Mouse (Mus musculus): ENCODE data around the gene Adcy1. TPM values are rescaled to one million over a fixed set of nuclear protein-coding genes. Genes with fewer than 3 reads are reported as not detected.

Gene Adcy1
- polyA plus RNA-seq, 1 experiment from 2014 or later, result 2.0 TPM

DNA sequence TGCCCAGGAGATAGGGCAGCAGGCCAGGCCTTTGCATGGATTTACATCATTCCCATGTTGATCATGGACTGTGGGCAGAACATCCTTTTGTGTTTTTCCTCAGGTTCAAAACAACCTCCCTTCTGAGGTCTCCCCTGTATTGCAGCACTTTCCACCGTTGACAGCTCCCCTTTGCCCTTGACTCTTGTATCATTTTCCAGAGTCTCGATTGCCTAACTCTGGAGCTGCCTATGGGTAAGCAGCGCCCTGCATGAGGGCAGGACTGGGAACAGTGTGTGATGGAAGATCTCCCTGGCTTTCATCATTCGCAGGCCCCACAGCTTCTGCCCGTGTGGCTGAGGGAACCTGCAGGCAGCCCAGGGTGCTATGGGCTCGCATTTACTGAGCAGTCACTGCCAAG lies 129.4 kb downstream of the Adcy1 start:
- Histone ChIP-seq H3K36me3 (ENCODE audit: control insufficient read depth, insufficient read depth, low read length) (no peaks in the 10 kb centered on the region), H3K27me3 (ENCODE audit: control insufficient read depth, insufficient read depth, low read length) (no peaks in the 10 kb centered on the region), H3K4me1 (ENCODE audit: control insufficient read depth, insufficient read depth, low read length) (peaks cover under 1% of the 10 kb centered on the region; the same call in 1 of the 2 replicates), H3K9me3 (ENCODE audit: control insufficient read depth, low read length) (no peaks in the 10 kb centered on the region), H3K27ac (ENCODE audit: low read depth, low read length) (no peak overlapping the region), H3K4me3 (ENCODE audit: low read depth, low read length) (no peak overlapping the region), H3K9ac (ENCODE audit: low read length) (no peak overlapping the region), H3K4me2 (ENCODE audit: low read depth) (no peak overlapping the region)
- WGBS, result 68% methylated on average over 6 of the region's 6 CpGs
- DNase-seq (ENCODE audit: low spot score), result no peak
- ATAC-seq (ENCODE audit: insufficient read depth, low FRiP score, low TSS enrichment), result no peak

DNA sequence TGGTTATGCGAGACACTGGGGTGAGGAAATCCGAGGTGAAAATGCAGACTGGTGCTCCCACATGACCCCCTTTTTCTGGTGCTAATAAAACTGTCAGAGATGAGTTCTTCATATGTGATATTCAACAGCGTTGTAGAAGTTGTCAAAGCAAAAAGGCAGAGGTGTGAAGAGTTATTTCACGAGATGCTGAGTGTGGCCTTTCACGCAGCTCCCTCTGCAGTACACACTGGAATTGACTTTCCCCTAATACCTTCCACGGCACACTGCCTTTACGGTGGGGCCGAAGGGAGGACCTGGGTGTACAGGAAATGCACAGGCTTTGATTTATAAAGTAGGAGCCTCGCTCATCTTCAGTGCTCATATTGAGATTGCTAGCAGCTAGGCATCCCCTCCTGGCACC lies 129.8 kb downstream of the Adcy1 start:
- Histone ChIP-seq H3K4me3 (ENCODE audit: low read depth, low read length) (no peak overlapping the region), H3K36me3 (ENCODE audit: control insufficient read depth, insufficient read depth, low read length) (no peaks in the 10 kb centered on the region), H3K9me3 (ENCODE audit: control insufficient read depth, low read length) (no peaks in the 10 kb centered on the region), H3K4me1 (ENCODE audit: control insufficient read depth, insufficient read depth, low read length) (peaks cover 2% of the 10 kb centered on the region; the same call in 1 of the 2 replicates), H3K27ac (ENCODE audit: low read depth, low read length) (no peak overlapping the region), H3K9ac (ENCODE audit: low read length) (no peak overlapping the region), H3K27me3 (ENCODE audit: control insufficient read depth, insufficient read depth, low read length) (no peaks in the 10 kb centered on the region), H3K4me2 (ENCODE audit: low read depth) (no peak overlapping the region)
- no peak for ATAC-seq (ENCODE audit: insufficient read depth, low FRiP score, low TSS enrichment)
- DNase-seq (ENCODE audit: low spot score), result no peak
- 73% methylated on average over 9 of the region's 9 CpGs for WGBS

DNA sequence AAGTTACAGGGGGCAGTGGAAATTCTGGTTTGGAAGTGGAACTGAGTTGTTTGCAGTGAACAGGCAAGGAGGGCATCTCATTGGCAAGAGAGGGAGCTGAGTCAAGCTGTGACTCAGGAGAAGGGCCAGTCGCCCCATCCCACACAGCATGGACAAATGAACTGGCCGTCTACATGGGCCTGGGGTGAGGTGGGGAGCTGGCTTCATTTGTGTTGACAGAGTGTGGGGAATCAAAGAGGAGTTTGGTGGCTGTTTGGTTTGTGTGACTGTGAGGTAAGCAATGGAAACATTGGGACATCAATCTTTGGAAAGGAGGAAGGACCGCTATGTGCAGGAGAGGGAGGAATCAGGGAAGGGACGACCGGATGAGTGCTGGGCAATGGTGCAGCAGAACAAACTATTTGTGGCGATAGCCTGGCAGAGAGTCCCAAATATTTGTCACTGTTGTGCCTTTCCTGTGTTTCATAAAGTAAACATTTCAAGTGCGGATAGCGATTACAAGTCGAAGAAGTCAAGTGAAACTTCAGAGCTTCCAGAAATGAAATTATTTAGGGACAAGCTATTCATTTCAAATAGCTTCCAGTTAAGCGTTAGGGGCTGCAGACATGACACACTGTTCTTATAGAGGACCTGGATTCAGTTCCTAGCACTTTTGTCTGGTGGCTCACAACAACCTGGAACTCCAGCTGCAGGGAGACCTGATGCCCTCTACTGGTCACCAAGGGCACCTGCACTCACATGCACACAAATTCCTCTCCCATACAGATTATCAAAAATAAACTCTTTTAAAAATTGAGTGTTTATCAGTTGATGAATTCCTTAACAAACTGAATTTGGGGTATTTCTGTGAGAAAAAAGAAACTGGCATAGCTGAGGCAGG lies 131.4 kb downstream of the Adcy1 start:
- no peaks in the 10 kb centered on the region for H3K36me3 ChIP-seq (ENCODE audit: control insufficient read depth, insufficient read depth, low read length)
- H3K9me3 ChIP-seq (ENCODE audit: control insufficient read depth, low read length), result no peaks in the 10 kb centered on the region
- H3K9ac ChIP-seq (ENCODE audit: low read length), result no peak overlapping the region
- no peaks in the 10 kb centered on the region for H3K27me3 ChIP-seq (ENCODE audit: control insufficient read depth, insufficient read depth, low read length)
- no peak overlapping the region for H3K4me2 ChIP-seq (ENCODE audit: low read depth)
- no peak overlapping the region for H3K27ac ChIP-seq (ENCODE audit: low read depth, low read length)
- ATAC-seq (ENCODE audit: insufficient read depth, low FRiP score, low TSS enrichment), result no peak
- H3K4me1 ChIP-seq (ENCODE audit: control insufficient read depth, insufficient read depth, low read length), result peaks cover 2% of the 10 kb centered on the region; the same call in 1 of the 2 replicates
- WGBS, result 94% methylated on average over 10 of the region's 10 CpGs
- H3K4me3 ChIP-seq (ENCODE audit: low read depth, low read length), result no peak overlapping the region
- no peak for DNase-seq (ENCODE audit: low spot score)

DNA sequence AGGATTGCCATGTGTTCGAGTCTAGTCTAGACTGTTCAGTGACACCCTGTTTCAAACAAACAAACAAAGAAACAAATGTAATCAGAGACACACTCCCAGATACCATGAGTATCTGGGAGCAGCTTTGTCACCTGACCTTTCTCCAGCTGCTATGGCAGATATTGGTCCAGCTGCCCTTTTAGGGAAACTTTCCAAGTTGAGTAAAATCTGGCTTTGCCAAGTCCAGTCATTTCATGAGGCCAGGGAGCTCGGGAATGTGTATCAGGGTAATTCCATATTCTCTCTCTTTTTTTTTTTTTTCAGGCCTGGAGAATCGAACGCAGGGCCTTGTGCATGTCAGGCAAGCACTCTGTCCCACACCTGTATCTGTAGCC lies 132.0 kb downstream of the Adcy1 start:
- WGBS, result 91% methylated on average over 4 of the region's 4 CpGs
- H3K9me3 ChIP-seq (ENCODE audit: control insufficient read depth, low read length), result no peaks in the 10 kb centered on the region

DNA sequence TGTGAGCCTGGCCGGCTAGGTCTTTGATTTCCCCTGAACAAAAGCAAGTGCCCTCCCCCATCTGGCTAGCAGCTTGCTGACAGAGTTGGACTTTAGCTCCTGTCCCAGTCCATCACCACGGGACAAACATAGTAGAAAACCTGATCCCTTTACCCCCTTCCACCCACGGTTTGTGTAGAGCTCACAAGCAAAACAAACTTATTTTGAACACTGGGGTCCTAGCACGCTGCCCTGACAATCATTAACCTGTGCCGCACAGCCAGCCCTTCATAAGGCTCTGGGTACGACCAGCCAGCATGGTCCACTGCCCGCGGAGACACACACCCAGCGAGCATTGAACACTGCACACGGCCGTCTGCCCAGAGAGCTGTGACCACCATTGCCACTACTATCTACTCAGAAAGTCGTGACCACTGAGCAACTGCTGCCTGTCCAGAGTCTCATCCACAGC lies 134.2 kb downstream of the Adcy1 start, which contains the start of gene Igfbp1:
Gene Igfbp1, plus strand, starts transcription at position 292 of the 451 bp plus-strand sequence.
- 34% methylated on average over 12 of the region's 12 CpGs for WGBS
- no peaks in the 10 kb centered on the region for H3K36me3 ChIP-seq (ENCODE audit: control insufficient read depth, insufficient read depth, low read length)
- no peak within 1 kb of the TSS for H3K4me2 ChIP-seq (ENCODE audit: low read depth)
- no peak within 1 kb of the TSS for H3K9ac ChIP-seq (ENCODE audit: low read length)
- H3K27me3 ChIP-seq (ENCODE audit: control insufficient read depth, insufficient read depth, low read length), result no peaks in the 10 kb centered on the region
- H3K4me1 ChIP-seq (ENCODE audit: control insufficient read depth, insufficient read depth, low read length), result peaks cover 2% of the 10 kb centered on the region; the same call in 1 of the 2 replicates
- H3K4me3 ChIP-seq (ENCODE audit: low read depth, low read length), result no peak within 1 kb of the TSS
- ATAC-seq (ENCODE audit: insufficient read depth, low FRiP score, low TSS enrichment) (no peak), DNase-seq (ENCODE audit: low spot score) (no peak)
- H3K27ac ChIP-seq (ENCODE audit: low read depth, low read length), result no peak within 1 kb of the TSS
- H3K9me3 ChIP-seq (ENCODE audit: control insufficient read depth, low read length), result no peaks in the 10 kb centered on the region

More for the DNA sequence above, 132.0 kb downstream of the Adcy1 start:
- no peak for ATAC-seq (ENCODE audit: insufficient read depth, low FRiP score, low TSS enrichment)
- H3K36me3 ChIP-seq (ENCODE audit: control insufficient read depth, insufficient read depth, low read length), result no peaks in the 10 kb centered on the region
- no peak overlapping the region for H3K4me2 ChIP-seq (ENCODE audit: low read depth)
- no peak for DNase-seq (ENCODE audit: low spot score)
- no peaks in the 10 kb centered on the region for H3K27me3 ChIP-seq (ENCODE audit: control insufficient read depth, insufficient read depth, low read length)
- H3K4me3 ChIP-seq (ENCODE audit: low read depth, low read length), result no peak overlapping the region
- no peak overlapping the region for H3K27ac ChIP-seq (ENCODE audit: low read depth, low read length)
- peaks cover 2% of the 10 kb centered on the region; the same call in 1 of the 2 replicates for H3K4me1 ChIP-seq (ENCODE audit: control insufficient read depth, insufficient read depth, low read length)
- no peak overlapping the region for H3K9ac ChIP-seq (ENCODE audit: low read length)

DNA sequence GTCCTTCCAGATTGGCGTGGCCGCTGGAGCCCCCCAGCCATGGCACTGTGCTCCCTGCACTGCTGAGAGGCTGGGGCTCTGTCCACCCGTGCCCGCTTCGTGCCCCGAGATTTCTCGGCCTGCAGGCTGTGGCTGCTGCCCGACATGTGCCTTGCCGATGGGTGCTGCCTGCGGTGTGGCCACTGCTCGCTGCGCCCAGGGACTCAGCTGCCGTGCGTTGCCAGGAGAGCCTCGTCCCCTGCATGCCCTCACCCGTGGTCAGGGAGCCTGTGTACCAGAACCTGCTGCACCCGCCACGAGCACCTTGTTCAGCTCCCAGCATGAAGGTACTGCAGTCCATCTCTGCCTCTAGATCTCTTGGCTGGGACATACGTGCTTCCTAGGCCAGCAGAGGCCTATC lies 134.7 kb downstream of the Adcy1 start:
- no peak overlapping the region for H3K9ac ChIP-seq (ENCODE audit: low read length)
- WGBS, result 91% methylated on average over 19 of the region's 19 CpGs
- peaks cover 2% of the 10 kb centered on the region; the same call in 1 of the 2 replicates for H3K4me1 ChIP-seq (ENCODE audit: control insufficient read depth, insufficient read depth, low read length)
- H3K36me3 ChIP-seq (ENCODE audit: control insufficient read depth, insufficient read depth, low read length), result no peaks in the 10 kb centered on the region
- ATAC-seq (ENCODE audit: insufficient read depth, low FRiP score, low TSS enrichment) (no peak), DNase-seq (ENCODE audit: low spot score) (no peak)
- no peaks in the 10 kb centered on the region for H3K9me3 ChIP-seq (ENCODE audit: control insufficient read depth, low read length)
- H3K4me2 ChIP-seq (ENCODE audit: low read depth), result no peak overlapping the region
- H3K27ac ChIP-seq (ENCODE audit: low read depth, low read length), result no peak overlapping the region
- H3K27me3 ChIP-seq (ENCODE audit: control insufficient read depth, insufficient read depth, low read length), result no peaks in the 10 kb centered on the region
- no peak overlapping the region for H3K4me3 ChIP-seq (ENCODE audit: low read depth, low read length)

DNA sequence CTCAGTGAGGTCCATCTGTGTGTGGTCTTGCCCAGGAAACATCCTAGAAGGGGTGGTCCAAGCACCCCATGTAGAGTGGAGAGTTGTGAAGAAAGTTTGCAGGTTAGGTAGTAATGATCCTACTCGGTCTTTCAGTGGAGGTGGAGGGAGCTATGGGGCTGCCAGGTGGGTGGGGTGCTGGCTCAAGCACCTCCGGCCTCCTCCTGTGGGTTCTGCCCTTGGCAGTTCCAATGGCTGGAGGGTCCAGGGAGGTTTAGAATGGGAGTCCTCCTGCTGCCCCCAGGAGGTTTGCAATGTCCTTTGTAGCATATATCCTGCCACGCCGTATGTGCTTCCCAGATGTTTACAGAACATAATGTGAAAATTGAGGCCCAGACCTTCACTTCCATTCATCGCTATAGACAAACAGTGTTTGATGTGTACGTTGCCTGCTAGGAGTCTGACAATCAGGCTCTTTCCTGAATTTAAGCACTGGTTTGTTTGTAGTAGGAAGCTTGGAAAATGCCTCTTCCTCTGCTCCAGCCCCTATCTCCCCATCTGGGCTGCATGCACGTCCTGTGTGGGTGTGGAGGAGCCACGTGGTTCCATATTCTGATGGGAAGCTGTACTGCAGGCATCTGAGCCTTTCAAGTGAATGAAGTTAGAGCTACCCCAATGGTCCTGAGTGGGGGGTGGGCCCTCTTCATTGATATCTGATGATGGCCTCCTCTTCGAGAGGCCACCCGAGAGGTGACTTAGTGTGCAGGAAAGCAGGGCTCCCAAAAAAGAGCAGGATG lies 135.4 kb downstream of the Adcy1 start:
- Histone ChIP-seq H3K9ac (ENCODE audit: low read length) (no peak overlapping the region), H3K27ac (ENCODE audit: low read depth, low read length) (no peak overlapping the region), H3K4me1 (ENCODE audit: control insufficient read depth, insufficient read depth, low read length) (peaks cover 2% of the 10 kb centered on the region; the same call in 1 of the 2 replicates), H3K27me3 (ENCODE audit: control insufficient read depth, insufficient read depth, low read length) (no peaks in the 10 kb centered on the region), H3K9me3 (ENCODE audit: control insufficient read depth, low read length) (no peaks in the 10 kb centered on the region), H3K36me3 (ENCODE audit: control insufficient read depth, insufficient read depth, low read length) (no peaks in the 10 kb centered on the region), H3K4me3 (ENCODE audit: low read depth, low read length) (no peak overlapping the region), H3K4me2 (ENCODE audit: low read depth) (no peak overlapping the region)
- 85% methylated on average over 10 of the region's 10 CpGs for WGBS
- ATAC-seq (ENCODE audit: insufficient read depth, low FRiP score, low TSS enrichment) (no peak), DNase-seq (ENCODE audit: low spot score) (no peak)

DNA sequence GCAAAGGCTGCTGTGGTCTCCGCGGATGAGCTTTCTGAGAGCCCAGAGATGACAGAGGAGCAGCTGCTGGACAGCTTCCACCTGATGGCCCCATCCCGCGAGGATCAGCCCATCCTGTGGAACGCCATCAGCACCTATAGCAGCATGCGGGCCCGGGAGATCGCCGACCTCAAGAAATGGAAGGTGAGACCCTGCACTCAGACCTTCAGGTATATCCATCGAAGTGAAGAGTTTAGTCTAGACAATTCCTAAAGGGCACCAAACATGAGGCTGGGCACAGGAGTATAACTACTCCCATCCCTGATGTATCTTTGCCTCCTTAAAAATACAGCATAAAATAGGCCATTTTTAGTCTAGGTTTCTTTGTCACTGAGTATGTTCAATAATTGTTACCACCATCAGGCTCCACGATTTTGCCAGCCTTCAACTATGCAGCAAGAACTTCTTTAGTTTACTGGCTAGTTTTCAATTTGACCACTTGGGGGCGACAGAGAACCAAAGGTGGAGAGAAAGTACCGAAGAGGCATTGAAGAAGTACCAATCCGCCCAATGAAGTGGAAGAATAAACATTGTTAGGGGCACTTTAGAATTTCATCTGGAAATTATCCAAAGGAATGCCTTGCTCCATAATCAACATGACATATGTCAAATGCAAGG lies 136.6 kb downstream of the Adcy1 start:
- ATAC-seq (ENCODE audit: insufficient read depth, low FRiP score, low TSS enrichment), result peak; percentile 24; the same call in 1 of the 2 replicates
- WGBS, result 58% methylated on average over 14 of the region's 14 CpGs
- peaks cover 2% of the 10 kb centered on the region; the same call in 1 of the 2 replicates for H3K4me1 ChIP-seq (ENCODE audit: control insufficient read depth, insufficient read depth, low read length)
- no peaks in the 10 kb centered on the region for H3K9me3 ChIP-seq (ENCODE audit: control insufficient read depth, low read length)
- no peaks in the 10 kb centered on the region for H3K36me3 ChIP-seq (ENCODE audit: control insufficient read depth, insufficient read depth, low read length)
- DNase-seq (ENCODE audit: low spot score), result peak; percentile 69
- H3K4me2 ChIP-seq (ENCODE audit: low read depth), result no peak overlapping the region
- H3K27me3 ChIP-seq (ENCODE audit: control insufficient read depth, insufficient read depth, low read length), result no peaks in the 10 kb centered on the region
- H3K4me3 ChIP-seq (ENCODE audit: low read depth, low read length), result no peak overlapping the region
- H3K27ac ChIP-seq (ENCODE audit: low read depth, low read length), result no peak overlapping the region
- H3K9ac ChIP-seq (ENCODE audit: low read length), result no peak overlapping the region

Measured in neural tube, embryonic 11.5 days (tissue).